Mouse (Mus musculus): ENCODE results near the gene Klf14.

DNA sequence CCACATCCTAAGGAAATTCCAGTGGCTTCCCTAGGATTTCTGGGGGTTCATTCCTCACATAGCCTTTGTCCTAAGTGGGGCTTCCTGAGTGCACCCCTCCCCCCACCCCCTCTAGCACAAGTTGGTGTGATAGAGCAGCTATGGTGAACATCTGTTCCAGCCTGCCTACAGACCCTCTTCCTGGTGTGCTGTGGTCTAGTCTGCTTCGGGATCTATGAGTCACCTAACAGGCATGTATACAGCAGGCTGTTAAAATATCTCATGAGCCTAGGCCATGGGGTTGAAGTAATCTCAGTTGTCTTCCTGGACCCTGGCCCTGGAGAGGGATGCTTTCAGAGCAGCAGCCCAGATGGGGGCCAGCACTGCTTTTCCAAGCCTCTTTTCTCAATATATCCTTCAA, 19.7 kb upstream of the Klf14 start:
- TF ChIP-seq CTCF (IDR thresholded peaks at IDR 0.05; ENCODE audit: borderline replicate concordance, extremely low read depth, insufficient read depth, insufficient read length) (no peak), POLR2A (IDR thresholded peaks at IDR 0.05; ENCODE audit: borderline replicate concordance, extremely low read depth, insufficient read depth, insufficient read length, poor library complexity, severe bottlenecking) (no peak)
